Mouse (Mus musculus): ENCODE measurements around the gene Mybl2.

The Mybl2 gene

DNA sequence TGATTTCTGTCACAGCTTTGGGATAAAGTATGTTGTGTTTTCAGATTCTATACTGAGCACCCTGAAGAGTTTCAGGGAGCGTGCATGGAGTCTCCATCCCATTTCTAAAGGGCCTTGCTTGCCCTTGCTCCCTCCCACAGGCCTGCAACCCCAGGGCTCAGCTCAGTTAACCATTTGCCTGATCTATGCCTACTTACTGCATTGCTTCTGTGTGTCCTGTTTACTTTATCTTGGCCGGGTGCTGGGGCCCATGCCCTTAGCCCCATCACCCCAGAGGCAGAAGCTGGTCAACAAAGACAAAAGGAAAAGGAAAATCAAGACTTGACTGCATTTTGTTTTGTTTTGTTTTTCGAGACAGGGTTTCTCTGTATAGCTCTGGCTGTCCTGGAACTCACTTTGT lies 17.1 kb downstream of the Mybl2 start:
- no peak for DNase-seq (ENCODE audit: low read depth, low spot score)

DNA sequence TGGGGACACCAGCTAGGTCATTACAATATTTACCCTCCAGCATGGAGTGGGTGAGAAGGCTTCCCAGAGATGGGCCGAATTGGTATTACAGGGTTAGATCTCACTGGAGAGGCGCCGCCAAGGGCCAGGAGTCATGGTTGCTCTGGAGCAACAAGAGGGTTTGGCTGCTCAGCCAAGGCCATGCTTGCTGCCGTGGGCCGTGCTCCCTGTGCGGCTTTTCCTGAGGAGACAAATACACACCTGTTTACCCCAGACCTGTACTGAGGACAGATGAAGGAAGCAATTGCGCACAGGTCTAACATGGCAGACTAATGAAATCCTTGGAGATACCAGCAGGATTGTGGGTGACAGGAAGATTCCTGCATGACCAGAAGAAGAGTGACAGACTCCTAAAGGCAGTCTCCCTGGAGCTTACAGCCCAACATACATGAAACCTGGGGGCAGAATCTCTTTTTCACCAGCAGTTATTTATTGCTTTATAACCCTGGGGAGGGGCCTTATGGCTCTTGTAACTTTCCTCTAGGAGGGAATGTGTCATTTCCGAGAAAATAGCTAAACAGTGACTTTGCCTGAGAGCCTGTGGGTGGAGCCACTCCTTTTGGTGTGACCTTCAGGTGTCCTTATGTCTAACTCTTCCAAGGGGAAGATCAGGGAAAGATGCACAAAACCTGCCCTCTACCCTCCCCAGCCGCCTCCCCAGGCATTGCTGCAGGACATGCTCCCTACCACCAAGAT lies 18.7 kb downstream of the Mybl2 start:
- DNase-seq (ENCODE audit: low read depth, low spot score): no peak

- peak; percentile 23 for DNase-seq (ENCODE audit: low read depth, low spot score)
Measured at GRCm38 (mm10) chr2:163074006-163074405, 19.5 kb downstream of the Mybl2 start.

- DNase-seq (ENCODE audit: low read depth, low spot score): no peak
Measured at GRCm38 (mm10) chr2:163074808-163075207, 20.3 kb downstream of the Mybl2 start.

GRCm38 (mm10) chr2:163075234-163075633 lies 20.7 kb downstream of the Mybl2 start:
- DNase-seq (ENCODE audit: low read depth, low spot score): no peak

DNA sequence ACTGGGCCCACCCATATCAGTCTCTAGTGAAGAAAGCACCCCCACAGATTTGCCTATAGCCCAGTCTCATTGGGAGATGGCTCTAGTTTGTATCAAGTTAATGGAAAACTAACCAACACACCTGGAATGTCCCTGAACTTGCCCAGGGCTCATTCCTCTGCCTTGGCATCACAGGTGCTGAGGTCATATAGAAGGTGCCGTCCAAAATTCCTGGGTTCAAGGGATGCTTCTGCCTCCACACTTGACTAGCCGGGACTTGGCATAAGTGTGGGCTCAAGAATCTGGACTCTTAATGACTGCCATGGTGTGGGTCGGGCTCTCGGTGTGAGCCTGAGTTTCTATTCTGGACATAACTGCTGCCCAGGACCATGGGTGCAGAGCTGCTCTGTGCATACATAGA lies 24.6 kb downstream of the Mybl2 start:
- DNase-seq (ENCODE audit: low read depth, low spot score): no peak

- no peak for DNase-seq (ENCODE audit: low read depth, low spot score)
Measured at GRCm38 (mm10) chr2:163082591-163082990, 28.1 kb downstream of the Mybl2 start.

GRCm38 (mm10) chr2:163084519-163084918 lies 30.0 kb downstream of the Mybl2 start:
- no peak for DNase-seq (ENCODE audit: low read depth, low spot score)

DNA sequence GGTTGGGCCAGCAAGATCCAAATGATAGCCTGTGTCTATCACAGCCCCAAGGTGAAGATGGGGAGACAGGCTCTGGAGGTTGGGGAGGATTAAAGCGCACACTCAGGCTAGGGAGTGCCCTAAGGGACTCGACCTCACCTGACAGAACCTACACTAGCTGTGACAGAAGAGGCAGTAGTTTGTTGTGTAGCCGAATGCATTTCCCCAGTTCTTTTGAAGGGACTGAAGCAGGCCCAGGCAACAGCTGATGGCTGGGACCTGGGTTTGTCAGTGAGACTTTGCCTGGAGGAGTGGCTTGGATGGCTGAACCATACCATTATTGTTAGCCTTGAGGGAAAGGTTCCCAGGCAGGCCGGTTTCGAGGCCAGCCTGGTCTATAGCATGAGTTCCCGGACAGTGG lies 30.6 kb downstream of the Mybl2 start:
- no peak for DNase-seq (ENCODE audit: low read depth, low spot score)

- no peak for DNase-seq (ENCODE audit: low read depth, low spot score)
Measured at GRCm38 (mm10) chr2:163086561-163086960, 32.1 kb downstream of the Mybl2 start.

DNA sequence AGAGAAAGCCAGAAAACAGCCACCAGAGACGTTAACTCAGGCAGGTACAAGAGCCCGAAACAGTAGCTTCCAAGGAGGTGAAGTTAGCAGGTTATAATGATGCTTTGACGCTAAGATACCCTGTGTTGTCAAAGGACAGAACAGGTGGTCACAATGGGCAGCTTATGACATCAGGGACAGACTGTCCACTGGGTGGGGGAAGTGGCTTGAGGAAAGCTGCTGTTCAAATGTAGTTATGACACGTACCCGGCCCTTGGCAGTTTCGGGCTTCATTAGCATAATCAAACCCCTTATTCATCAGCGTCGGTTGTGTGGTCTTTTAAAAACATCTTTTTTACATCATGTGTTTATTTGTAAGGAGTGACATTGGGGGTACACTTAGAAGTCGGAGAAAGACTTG lies 33.2 kb downstream of the Mybl2 start, which contains the start of gene Gtsf1l:
TSS of gene Gtsf1l (minus strand) at position 128 of the 400 bp plus-strand sequence.
- DNase-seq (ENCODE audit: low read depth, low spot score): no peak

GRCm38 (mm10) chr2:163089475-163090123 lies 35.1 kb downstream of the Mybl2 start:
- DNase-seq (ENCODE audit: low read depth, low spot score): peak; percentile 19

GRCm38 (mm10) chr2:163094909-163095308 lies 40.4 kb downstream of the Mybl2 start:
- no peak for DNase-seq (ENCODE audit: low read depth, low spot score)

DNA sequence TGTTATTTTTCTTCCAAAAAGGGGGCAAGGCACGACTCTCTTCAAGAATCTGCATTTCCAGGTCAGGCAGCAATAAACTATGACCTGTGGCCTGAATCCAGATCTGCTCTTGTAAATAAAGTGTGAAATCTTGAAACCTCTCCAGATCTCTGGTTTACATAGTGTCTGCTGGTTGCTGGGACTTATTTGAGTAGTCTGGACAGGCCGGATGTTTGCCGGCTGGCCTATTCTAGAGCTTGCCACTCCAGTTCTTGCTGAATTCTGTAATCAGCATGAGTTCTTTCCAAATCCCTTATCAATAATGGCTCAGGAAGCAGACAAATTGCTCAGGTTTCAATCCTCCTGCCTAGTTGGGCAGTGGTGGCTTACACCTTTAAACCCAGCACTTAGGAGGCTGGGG lies 41.3 kb downstream of the Mybl2 start:
- DNase-seq (ENCODE audit: low read depth, low spot score): no peak

DNA sequence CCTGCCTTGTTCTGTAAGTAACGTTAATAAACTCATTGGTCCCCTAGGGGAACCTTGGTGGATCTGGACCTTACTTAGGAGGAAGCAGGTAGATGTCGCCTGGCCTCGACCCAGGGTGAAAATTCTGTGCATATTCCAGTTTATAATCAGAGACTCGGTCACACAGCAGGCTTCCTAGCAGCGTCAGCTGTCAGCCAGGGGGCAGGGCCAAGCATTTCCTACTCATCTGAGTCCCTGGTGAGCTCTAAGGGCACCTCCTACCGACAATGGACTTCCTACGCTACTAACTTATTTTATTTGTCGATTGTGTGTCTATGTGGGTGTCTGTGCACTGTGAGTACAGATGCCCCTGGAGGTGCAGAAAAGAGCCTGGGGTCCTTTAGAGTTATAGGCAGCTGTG lies 45.4 kb downstream of the Mybl2 start:
- no peak for DNase-seq (ENCODE audit: low read depth, low spot score)

GRCm38 (mm10) chr2:163100551-163100950 lies 46.1 kb downstream of the Mybl2 start:
- no peak for DNase-seq (ENCODE audit: low read depth, low spot score)

DNA sequence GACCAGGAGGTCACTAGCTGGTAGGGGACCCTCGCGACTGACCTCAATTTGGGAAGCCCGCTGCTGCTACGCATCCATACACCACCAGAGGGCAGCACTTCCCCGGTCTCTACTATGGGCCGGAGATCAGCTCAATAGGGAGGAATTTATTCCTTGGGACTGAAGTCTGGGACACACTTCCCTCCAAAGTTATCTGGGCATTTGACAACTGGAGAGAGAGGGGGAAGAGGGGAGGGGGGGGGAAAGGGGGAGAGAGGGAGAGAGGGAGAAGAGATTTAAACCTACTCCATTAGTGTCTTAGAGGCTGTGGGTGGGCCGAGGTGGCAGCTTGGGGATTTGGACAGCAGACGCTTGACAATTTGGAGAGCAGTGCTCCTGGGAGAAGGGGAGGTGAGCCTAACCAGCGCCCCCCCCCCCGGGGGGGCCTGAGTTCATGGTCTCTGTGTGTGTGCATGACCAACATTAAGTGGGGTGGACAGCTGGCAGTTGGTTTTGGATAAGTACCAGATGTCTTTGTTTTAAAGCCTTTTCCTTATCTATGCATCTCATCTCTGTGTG lies 47.2 kb downstream of the Mybl2 start:
- peak; percentile 44 for DNase-seq (ENCODE audit: low read depth, low spot score)

GRCm38 (mm10) chr2:163102216-163102615 lies 47.7 kb downstream of the Mybl2 start:
- DNase-seq (ENCODE audit: low read depth, low spot score): no peak

- DNase-seq (ENCODE audit: low read depth, low spot score): peak; percentile 8
Measured at GRCm38 (mm10) chr2:163102900-163103653, 48.6 kb downstream of the Mybl2 start.

- DNase-seq (ENCODE audit: low read depth, low spot score): peak; percentile 32
Measured at GRCm38 (mm10) chr2:163104086-163104770, 49.7 kb downstream of the Mybl2 start.

DNA sequence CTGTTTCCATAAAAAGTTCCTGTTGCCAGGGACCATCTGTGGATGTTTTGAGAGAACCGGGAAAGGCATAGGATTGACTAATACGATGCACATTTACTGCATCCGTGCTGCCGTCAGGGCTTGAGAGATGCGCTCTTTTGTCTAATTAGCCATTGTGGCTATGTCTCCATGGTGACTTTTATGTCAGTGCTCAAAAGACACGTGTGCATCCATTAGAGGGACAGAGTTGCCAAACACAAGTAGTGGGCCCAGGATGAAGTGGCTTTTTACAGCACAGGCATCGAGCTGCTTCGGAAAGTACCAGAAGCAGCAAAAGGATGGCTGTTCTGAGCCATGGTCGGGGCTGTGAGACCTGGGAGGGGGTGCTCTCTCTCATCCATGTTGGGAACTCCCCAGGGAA lies 53.9 kb downstream of the Mybl2 start:
- DNase-seq (ENCODE audit: low read depth, low spot score): peak; percentile 11

- no peak for DNase-seq (ENCODE audit: low read depth, low spot score)
Measured at GRCm38 (mm10) chr2:163110706-163111105, 56.2 kb downstream of the Mybl2 start.

All from brain, adult 2 months (tissue).